Mouse (Mus musculus) C2C12 (cell line): ENCODE data around the gene Lmod2. TPM values are rescaled to one million over a fixed set of nuclear protein-coding genes. Genes with fewer than 3 reads are reported as not detected.

Source experiments
- H3K27me3 ChIP-seq: one replicate; pipeline ENCODE4 v1.6.1; 2011; ENCODE audit not compliant: control insufficient read depth, insufficient read depth, insufficient read length
- H3K36me3 ChIP-seq: one replicate; pipeline ENCODE4 v1.6.1; 2011; ENCODE audit not compliant: control insufficient read depth, insufficient read depth
- H3K4me3 ChIP-seq: one replicate; pipeline ENCODE4 v1.5.1; 2011; ENCODE audit warnings: mild to moderate bottlenecking, control low read depth; ENCODE audit not compliant: poor library complexity, insufficient read depth, severe bottlenecking
- H3K79me2 ChIP-seq: one replicate; pipeline ENCODE4 v1.6.1; 2011; ENCODE audit not compliant: control insufficient read depth, insufficient read depth
- H3K79me3 ChIP-seq: one replicate; pipeline ENCODE4 v1.6.1; 2011; ENCODE audit warnings: low read depth, control low read depth
- H3ac ChIP-seq: one replicate; pipeline ENCODE3; 2011; ENCODE audit warnings: low read depth; ENCODE audit not compliant: control insufficient read depth, insufficient read length
- CEBPB ChIP-seq: IDR thresholded peaks from one replicate; pipeline ENCODE4 v1.6.1; 2011; ENCODE audit warnings: low read depth, mild to moderate bottlenecking, control low read depth, moderate library complexity
- CTCF ChIP-seq: IDR thresholded peaks from one replicate; pipeline ENCODE4 v1.5.1; 2011; ENCODE audit not compliant: control insufficient read depth, insufficient read depth, insufficient read length
- FOSL1 ChIP-seq: IDR thresholded peaks from one replicate; pipeline ENCODE4 v1.8.0; 2011; ENCODE audit warnings: mild to moderate bottlenecking, low read length; ENCODE audit not compliant: poor library complexity, insufficient read depth, severe bottlenecking
- MAX ChIP-seq: IDR thresholded peaks from one replicate; pipeline ENCODE4 v1.6.1; 2011; ENCODE audit warnings: mild to moderate bottlenecking, control low read depth
- MYOD1 ChIP-seq: IDR thresholded peaks from one replicate; pipeline ENCODE4 v1.6.1; 2011; ENCODE audit warnings: low read depth; ENCODE audit not compliant: control insufficient read depth, insufficient read length
- MYOG ChIP-seq: IDR thresholded peaks from one replicate; pipeline ENCODE4 v1.6.1; 2011; ENCODE audit not compliant: control insufficient read depth, insufficient read length; ENCODE audit errors: extremely low read depth
- USF1 ChIP-seq: IDR thresholded peaks from one replicate; pipeline ENCODE4 v1.6.1; 2011; ENCODE audit warnings: low read depth, mild to moderate bottlenecking, control low read depth, moderate library complexity
- polyA plus RNA-seq: library from polyadenylated mRNA; unstranded; fragments of >200 nt; fragmentation: generic; extraction: Trizol; gene quantifications from one replicate; pipeline ENCODE4 v1.2.1, GENCODE M21; 2012; ENCODE audit warnings: missing spikeins

Lmod2 gene
- polyA plus RNA-seq, 1 experiment, result 0.07 TPM

GRCm38 (mm10) chr6:24564886-24565285 lies 32.7 kb upstream of the Lmod2 start:
- Histone ChIP-seq H3K79me3 (no peaks in the 10 kb centered on the region), H3K27me3 (no peaks in the 10 kb centered on the region), H3K4me3 (no peak overlapping the region), H3K79me2 (no peaks in the 10 kb centered on the region), H3K36me3 (no peaks in the 10 kb centered on the region), H3ac (no peak overlapping the region)
- TF ChIP-seq CTCF, result no peak
- TF ChIP-seq MYOD1, result no peak
- TF ChIP-seq USF1, result no peak
- TF ChIP-seq FOSL1, result no peak
- TF ChIP-seq MAX, result no peak
- no peak for TF ChIP-seq MYOG
- no peak for TF ChIP-seq CEBPB

- Histone ChIP-seq H3K79me2 (no peaks in the 10 kb centered on the region), H3ac (no peak overlapping the region), H3K36me3 (no peaks in the 10 kb centered on the region), H3K79me3 (no peaks in the 10 kb centered on the region), H3K4me3 (no peak overlapping the region), H3K27me3 (no peaks in the 10 kb centered on the region)
- TF ChIP-seq MYOG (no peak), CEBPB (no peak), MAX (no peak), CTCF (no peak), MYOD1 (no peak)
Measured at GRCm38 (mm10) chr6:24568963-24569362, 28.6 kb upstream of the Lmod2 start.

- no peaks in the 10 kb centered on the region for H3K36me3 ChIP-seq
- no peak overlapping the region for H3K4me3 ChIP-seq
- H3K79me3 ChIP-seq, result no peaks in the 10 kb centered on the region
- no peaks in the 10 kb centered on the region for H3K27me3 ChIP-seq
- no peaks in the 10 kb centered on the region for H3K79me2 ChIP-seq
- no peak overlapping the region for H3ac ChIP-seq
- TF ChIP-seq FOSL1, result no peak
- TF ChIP-seq MYOG, result no peak
- TF ChIP-seq CEBPB, result no peak
- TF ChIP-seq MYOD1, result no peak
- TF ChIP-seq CTCF, result no peak
- TF ChIP-seq USF1, result no peak
Measured at GRCm38 (mm10) chr6:24569711-24570110, 27.9 kb upstream of the Lmod2 start.

- H3K4me3 ChIP-seq, result no peak overlapping the region
- H3ac ChIP-seq, result no peak overlapping the region
- H3K36me3 ChIP-seq, result no peaks in the 10 kb centered on the region
- H3K79me3 ChIP-seq, result no peaks in the 10 kb centered on the region
- TF ChIP-seq MYOD1 (no peak), MAX (no peak), MYOG (no peak), CEBPB (no peak), CTCF (no peak), USF1 (no peak), FOSL1 (no peak)
- H3K79me2 ChIP-seq, result no peaks in the 10 kb centered on the region
- H3K27me3 ChIP-seq, result no peaks in the 10 kb centered on the region
Measured at GRCm38 (mm10) chr6:24570278-24570677, 27.3 kb upstream of the Lmod2 start.

- H3K27me3 ChIP-seq, result no peaks in the 10 kb centered on the region
- no peak overlapping the region for H3ac ChIP-seq
- H3K36me3 ChIP-seq, result no peaks in the 10 kb centered on the region
- H3K79me3 ChIP-seq, result no peaks in the 10 kb centered on the region
- TF ChIP-seq MAX (no peak), CTCF (no peak), MYOG (no peak), FOSL1 (no peak), CEBPB (no peak), USF1 (no peak), MYOD1 (no peak)
- no peak overlapping the region for H3K4me3 ChIP-seq
- no peaks in the 10 kb centered on the region for H3K79me2 ChIP-seq
Measured at GRCm38 (mm10) chr6:24571126-24571525, 26.4 kb upstream of the Lmod2 start.

GRCm38 (mm10) chr6:24572431-24572830 lies 25.1 kb upstream of the Lmod2 start:
- Histone ChIP-seq H3K4me3 (no peak overlapping the region), H3K27me3 (no peaks in the 10 kb centered on the region), H3K79me2 (no peaks in the 10 kb centered on the region), H3K79me3 (no peaks in the 10 kb centered on the region), H3K36me3 (no peaks in the 10 kb centered on the region), H3ac (no peak overlapping the region)
- no peak for TF ChIP-seq USF1
- TF ChIP-seq MYOG, result no peak
- no peak for TF ChIP-seq CTCF
- TF ChIP-seq CEBPB, result no peak
- TF ChIP-seq MYOD1, result no peak
- TF ChIP-seq MAX, result no peak
- TF ChIP-seq FOSL1, result no peak
